Mouse (Mus musculus): ENCODE results near the gene Smad9.
"Not testable (repeated sequence)": the region's sequence is repeated elsewhere in the genome, so short reads cannot be mapped to it uniquely, and the experiment has no call there.

The Smad9 gene

DNA sequence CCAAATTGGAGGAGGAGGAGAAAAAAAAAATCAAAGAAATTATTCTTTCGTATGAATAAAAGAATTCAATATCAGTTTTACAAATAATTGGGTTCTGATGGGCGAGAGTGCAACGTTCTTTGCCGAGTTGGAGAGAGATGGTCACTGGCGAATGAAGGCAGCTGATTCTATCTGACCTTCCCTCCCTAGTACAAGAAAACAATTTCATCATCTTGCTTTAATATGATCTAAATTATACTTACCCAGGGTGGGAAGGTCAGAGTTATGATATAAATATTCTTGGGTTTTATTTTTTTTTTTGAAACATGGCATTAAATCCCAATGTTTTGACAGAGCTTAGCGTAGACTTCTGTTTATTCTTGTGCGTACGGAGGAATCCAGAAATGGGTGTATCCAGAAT lies 2.1 kb downstream of the Smad9 start:
- DNase-seq (ENCODE audit: extremely low spot score, low spot score) = no peak

GRCm38 (mm10) chr3:54759211-54759610 lies 3.8 kb downstream of the Smad9 start:
- DNase-seq (ENCODE audit: extremely low spot score, low spot score) = no peak

DNA sequence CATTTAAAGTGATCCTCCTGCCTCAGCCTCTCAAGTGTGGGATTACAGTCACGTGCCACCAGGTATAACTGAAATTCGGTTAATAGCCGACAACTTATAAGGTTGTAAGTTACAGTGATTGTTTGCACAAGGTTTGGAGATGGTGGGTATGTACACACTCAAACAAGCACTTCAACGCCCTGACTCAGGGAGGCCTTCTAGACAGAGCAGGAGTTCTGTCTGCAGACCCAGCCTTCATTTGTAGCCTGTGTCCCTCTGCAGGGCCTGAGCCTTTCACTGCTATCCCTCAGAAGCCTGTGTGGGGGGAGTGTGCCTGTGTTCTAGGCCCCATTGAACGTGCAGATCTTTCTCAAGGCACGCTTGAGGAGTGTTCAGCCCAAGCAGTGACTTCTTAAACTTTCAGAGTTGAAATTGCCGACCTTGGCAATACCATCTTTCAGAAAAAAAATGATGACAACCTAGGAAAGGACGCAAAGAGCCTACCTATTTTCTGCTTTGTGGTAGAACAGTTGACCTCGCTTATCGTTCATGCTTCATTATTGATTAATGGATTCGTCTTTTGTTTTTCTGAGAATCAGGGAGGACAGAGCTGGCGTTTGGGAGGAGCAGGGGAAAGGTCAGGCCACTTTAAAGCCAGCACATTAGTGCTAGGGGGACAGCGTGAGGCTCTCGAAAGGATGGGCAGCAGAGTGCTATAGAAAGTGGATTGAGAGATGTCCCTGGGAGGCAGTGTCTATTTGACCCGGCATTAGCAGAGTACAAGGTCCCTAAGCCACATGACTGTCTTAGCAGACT lies 5.1 kb downstream of the Smad9 start:
- DNase-seq (ENCODE audit: extremely low spot score, low spot score) = no peak

DNA sequence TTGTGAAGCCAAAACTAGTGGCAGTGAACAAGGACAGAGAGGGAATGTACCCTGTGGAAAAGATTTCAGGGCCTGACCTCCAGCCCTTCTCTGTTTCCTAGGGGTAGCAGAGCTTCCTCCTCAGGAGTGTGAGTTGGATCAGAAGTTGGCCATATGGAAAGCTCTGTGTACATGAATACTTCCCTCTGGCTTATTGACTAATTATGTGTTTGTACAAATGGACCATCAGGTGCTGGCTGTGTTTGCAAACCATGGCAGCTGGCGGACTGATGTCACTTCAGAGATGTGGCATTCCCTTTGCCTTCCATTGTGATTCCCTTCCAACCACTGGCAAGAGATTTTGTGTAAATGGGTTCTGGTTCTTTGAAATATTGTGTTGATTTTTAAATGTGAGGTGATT lies 5.9 kb downstream of the Smad9 start:
- DNase-seq (ENCODE audit: extremely low spot score, low spot score) = no peak

- DNase-seq (ENCODE audit: extremely low spot score, low spot score) = no peak
Measured at GRCm38 (mm10) chr3:54764418-54764817, 9.0 kb downstream of the Smad9 start.

GRCm38 (mm10) chr3:54765521-54765920 lies 10.1 kb downstream of the Smad9 start:
- DNase-seq (ENCODE audit: extremely low spot score, low spot score) = not testable (repeated sequence)

GRCm38 (mm10) chr3:54766034-54766433 lies 10.7 kb downstream of the Smad9 start:
- DNase-seq (ENCODE audit: extremely low spot score, low spot score) = no peak

GRCm38 (mm10) chr3:54766811-54767210 lies 11.4 kb downstream of the Smad9 start:
- DNase-seq (ENCODE audit: extremely low spot score, low spot score) = no peak

- DNase-seq (ENCODE audit: extremely low spot score, low spot score) = no peak
Measured at GRCm38 (mm10) chr3:54768592-54768991, 13.2 kb downstream of the Smad9 start.

GRCm38 (mm10) chr3:54769349-54770275 lies 14.2 kb downstream of the Smad9 start:
- no peak for DNase-seq (ENCODE audit: extremely low spot score, low spot score)

GRCm38 (mm10) chr3:54773613-54774012 lies 18.2 kb downstream of the Smad9 start:
- no peak for DNase-seq (ENCODE audit: extremely low spot score, low spot score)

- DNase-seq (ENCODE audit: extremely low spot score, low spot score) = no peak
Measured at GRCm38 (mm10) chr3:54775989-54776631, 20.7 kb downstream of the Smad9 start.

DNA sequence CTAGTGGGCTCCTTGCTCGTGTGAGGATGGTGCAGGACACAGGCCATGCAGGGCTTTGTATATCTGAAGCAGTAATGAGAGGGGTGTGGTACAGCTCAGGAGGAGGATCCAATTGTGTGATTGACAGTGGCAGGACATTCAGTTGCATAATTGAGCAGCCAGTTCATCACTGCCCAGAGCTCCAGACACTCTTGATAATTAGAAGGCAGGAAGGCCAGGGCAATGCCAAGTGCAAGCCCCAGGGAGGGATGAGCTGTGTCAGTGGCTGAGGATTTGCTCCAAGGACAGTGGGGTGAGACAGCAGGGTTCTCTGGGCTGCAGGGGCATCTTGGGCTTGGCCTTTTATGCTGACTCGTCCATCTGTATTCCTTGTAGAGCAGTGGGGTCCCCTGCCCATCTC lies 35.2 kb downstream of the Smad9 start:
- no peak for DNase-seq (ENCODE audit: extremely low spot score, low spot score)

DNA sequence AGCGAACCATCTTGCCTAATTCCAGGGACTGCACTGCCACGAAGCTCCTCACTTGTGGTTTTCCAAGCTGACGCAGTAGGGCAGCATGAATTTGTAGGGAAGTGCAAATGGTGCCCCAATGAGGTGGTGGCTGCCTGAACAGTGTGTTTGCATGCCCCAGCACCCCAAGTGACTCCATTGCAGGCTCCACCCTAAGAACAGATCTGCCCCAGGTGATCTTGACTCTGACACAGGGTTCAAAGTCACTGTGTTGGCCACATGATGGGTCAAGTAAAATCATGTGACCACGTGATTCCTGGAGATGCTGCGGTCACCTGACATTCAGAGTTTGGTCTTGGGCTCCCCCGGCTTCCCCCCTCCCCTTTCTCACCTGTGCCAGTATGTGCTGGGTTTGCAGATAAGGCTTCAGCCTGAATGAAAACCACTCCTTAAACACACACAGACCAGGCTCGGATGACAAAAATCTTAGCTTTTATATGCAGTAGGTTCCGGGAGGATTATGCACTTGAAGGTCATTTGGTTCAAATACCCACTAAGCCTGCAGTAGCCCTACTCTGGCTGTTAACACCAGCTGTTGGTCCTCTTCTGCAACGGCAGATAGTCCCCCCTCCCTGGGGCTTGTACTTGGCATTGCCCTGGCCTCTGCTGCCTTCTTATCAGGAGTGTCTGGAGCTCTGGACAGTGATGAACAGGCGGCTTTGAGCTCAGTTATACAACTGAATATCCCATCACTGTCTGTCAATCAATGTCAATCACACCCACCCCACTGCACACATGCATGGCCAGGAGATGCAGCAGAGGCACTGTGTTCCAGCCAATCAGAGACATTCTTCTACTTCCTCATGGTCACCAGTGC lies 36.7 kb downstream of the Smad9 start:
- DNase-seq (ENCODE audit: extremely low spot score, low spot score) = no peak

GRCm38 (mm10) chr3:54793762-54794161 lies 38.4 kb downstream of the Smad9 start:
- DNase-seq (ENCODE audit: extremely low spot score, low spot score) = no peak

DNA sequence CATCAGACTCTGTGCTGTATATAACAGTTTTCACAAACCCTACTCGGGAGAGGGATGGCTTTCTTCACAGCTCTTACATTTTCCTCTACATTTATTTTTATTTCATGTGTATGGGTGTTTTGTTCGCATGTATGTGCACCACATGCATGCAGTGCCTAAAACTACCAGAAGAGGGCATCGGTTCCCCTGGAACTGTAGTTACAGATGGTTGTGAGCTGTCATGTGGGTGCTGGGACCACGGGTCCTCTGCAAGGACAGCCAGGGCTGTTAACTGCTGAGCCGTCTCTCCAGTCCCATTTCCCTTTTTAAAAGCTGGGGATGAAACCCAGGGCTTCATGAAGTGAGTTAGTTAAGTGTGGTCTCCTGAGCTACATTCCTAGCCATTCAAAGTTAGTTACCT lies 40.0 kb downstream of the Smad9 start:
- no peak for DNase-seq (ENCODE audit: extremely low spot score, low spot score)

DNA sequence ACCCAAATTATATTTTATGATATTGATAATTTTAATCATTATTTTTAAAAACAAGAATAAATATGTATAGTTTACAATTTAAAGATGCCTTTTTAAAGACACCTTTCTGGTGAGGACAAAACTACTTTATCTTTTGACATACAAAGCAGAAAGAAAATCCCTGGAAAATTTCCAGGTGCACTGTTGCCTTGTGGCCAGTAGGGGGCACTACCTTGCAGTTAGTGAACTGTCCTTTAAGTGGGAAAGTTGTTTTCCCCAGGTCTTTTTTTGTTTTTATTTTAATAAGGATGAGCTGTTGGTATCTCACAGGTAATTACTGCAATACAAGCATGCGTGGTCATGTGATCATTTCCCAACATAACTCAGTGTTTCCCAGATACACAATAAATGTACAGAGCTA lies 40.4 kb downstream of the Smad9 start:
- no peak for DNase-seq (ENCODE audit: extremely low spot score, low spot score)

DNA sequence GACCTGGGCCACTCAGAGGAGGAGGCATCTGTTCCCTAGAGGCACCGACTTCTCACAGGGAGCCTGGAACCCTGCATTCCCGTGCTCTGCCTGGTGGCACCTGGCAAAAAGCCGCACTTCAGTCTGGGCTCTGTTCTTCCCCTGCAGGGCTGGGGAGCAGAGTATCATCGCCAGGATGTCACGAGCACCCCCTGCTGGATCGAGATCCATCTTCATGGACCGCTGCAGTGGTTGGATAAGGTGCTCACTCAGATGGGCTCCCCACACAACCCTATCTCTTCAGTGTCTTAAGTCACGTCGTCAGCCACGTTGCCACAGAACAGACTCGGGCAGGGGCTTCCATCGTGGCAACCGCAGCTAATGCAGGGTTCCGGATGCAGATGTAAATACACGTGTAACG lies 41.8 kb downstream of the Smad9 start:
- DNase-seq (ENCODE audit: extremely low spot score, low spot score) = peak; percentile 31

GRCm38 (mm10) chr3:54803713-54804112 lies 48.3 kb downstream of the Smad9 start:
- DNase-seq (ENCODE audit: extremely low spot score, low spot score) = no peak

GRCm38 (mm10) chr3:54807061-54807661 lies 51.8 kb downstream of the Smad9 start:
- DNase-seq (ENCODE audit: extremely low spot score, low spot score) = no peak

Data from neural tube, embryonic 10.5 days (tissue).